Mouse (Mus musculus) spleen, adult 2 months (tissue): Measurements from ENCODE around the gene Jmjd8.

Source experiments
- CTCF ChIP-seq: fragments of 200-500 bp; IDR thresholded peaks from 2 replicates; pipeline ENCODE4 v1.5.1; 2011; ENCODE audit warnings: mild to moderate bottlenecking, inconsistent platforms; ENCODE audit not compliant: insufficient read depth, insufficient read length, insufficient replicate concordance; ENCODE audit errors: extremely low read depth
- POLR2A ChIP-seq: fragments of 200-500 bp; IDR thresholded peaks from 2 replicates; pipeline ENCODE4 v1.6.1; 2011; ENCODE audit warnings: low read depth, low read length, inconsistent platforms

DNA sequence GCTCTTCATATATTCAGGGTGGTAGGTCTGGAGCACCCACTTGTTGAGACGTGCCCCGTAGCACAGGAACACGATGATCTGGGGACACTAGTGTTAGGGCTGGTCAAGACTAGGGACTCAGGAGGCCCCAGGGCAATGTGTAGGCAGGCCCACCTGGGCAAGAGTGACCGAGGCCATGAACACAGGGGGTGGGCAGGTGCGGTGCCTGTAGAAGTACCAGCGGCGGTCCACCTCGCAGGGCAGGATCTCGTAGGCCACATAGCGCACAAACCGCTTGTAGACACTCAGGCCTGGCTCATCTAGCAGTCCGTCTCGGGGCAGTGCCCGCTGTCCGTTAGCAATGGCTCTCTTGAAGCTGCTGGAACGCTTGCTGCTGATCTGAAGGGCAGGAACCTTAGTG lies 7.1 kb downstream of the Jmjd8 start:
- TF ChIP-seq CTCF (no peak), POLR2A (no peak)
